Mouse (Mus musculus) Patski (cell line): ENCODE measurements around the gene Icam5. TPM values are rescaled to one million over a fixed set of nuclear protein-coding genes. Genes with fewer than 3 reads are reported as not detected.

ENCODE experiments used
- ATAC-seq: fragments of 100-300 bp; one replicate; pipeline ENCODE4 v1.8.0; 2021
- CTCF ChIA-PET: fragments of 350-600 bp; sonication (Branson Sonifier 250); formaldehyde crosslinking; loops from one replicate; lab custom pipeline; 2022; ENCODE audit warnings: inconsistent platforms; lab: Charles Lee
- POLR2A ChIA-PET: fragments of 350-600 bp; sonication (Branson Sonifier 250); formaldehyde crosslinking; loops from one replicate; lab custom pipeline; 2022; ENCODE audit warnings: antibody characterized with exemption, inconsistent platforms; lab: Charles Lee
- DNase-seq: peaks from one replicate; pipeline ENCODE4 v3.0.0-alpha.2; 2011; ENCODE audit warnings: low read depth, low spot score
- H3K27me3 ChIP-seq: fragments of 371-371 bp; one replicate; pipeline ENCODE4 v1.5.1; 2021
- CTCF ChIP-seq: fragments of 100-300 bp; IDR thresholded peaks from one replicate; pipeline ENCODE4 v1.5.1; 2021
- in situ Hi-C: fragments of 300-500 bp; cut with MboI; formaldehyde crosslinking; loops from 3 replicates; pipeline ENCODE4 v1.11.1; 2018; ENCODE audit warnings: low pct_unique_long_range_greater_than_20kb, mixed read lengths
- polyA plus RNA-seq: library from polyadenylated mRNA; unstranded; gene quantifications from one replicate; pipeline ENCODE4 v1.2.3, GENCODE M21; 2021

Icam5 gene
- polyA plus RNA-seq = 1.1 TPM

GRCm38 (mm10) chr9:21031896-21032351 is at the start of gene Icam5:
Icam5 (plus strand) TSS chr9:21032073.
- no peak for TF ChIP-seq CTCF
- CTCF ChIA-PET = interaction anchor here (1.8 kb wide), 2 partner anchors 106 to 133 kb away, joined by 5 to 8 read pairs; partner anchors contain the start of gene Eif3g
- ATAC-seq (peak; percentile 2), DNase-seq (no peak)
- in situ Hi-C loops = loop anchor here (5.0 kb wide), 2 partner anchors 40 to 100 kb away; partner anchors contain the start of genes Fdx1l, Gm49373 and Tyk2
- POLR2A ChIA-PET = no interaction called here
- no peaks in the 10 kb centered on the region for H3K27me3 ChIP-seq

DNA sequence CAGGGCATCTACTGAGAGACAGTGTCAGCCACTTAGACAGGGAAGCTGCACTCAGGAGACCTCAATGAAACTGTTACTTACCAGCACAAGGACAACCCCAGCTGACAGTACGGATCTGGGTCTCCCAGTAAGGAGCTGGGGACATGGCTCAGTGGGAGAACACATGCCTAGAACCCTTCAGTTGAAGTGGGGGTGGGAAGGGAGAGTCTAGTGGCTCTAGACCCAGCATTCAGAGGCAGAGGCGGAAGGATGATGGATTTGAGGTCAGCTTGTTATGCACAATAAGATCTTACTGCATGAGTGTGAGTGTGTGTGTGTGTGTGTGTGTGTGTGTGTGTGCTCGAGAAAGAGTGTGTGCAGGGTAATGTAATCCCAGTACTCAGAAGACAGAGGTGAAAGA is 49.7 kb upstream of the Icam5 start:
- in situ Hi-C loops = no loop called here
- DNase-seq (no peak), ATAC-seq (no peak)
- peaks cover 5% of the 10 kb centered on the region for H3K27me3 ChIP-seq
- POLR2A ChIA-PET = interaction anchor here (1.1 kb wide), 1 partner anchor 9 kb away, joined by 3 read pairs; no protein-coding TSS in a partner anchor
- TF ChIP-seq CTCF = no peak
- CTCF ChIA-PET = interaction anchor here (1.1 to 1.6 kb wide), 2 partner anchors 12 to 17 kb away, joined by 3 to 5 read pairs; no protein-coding TSS in a partner anchor

GRCm38 (mm10) chr9:20983169-20983568 is 48.7 kb upstream of the Icam5 start:
- CTCF ChIA-PET = interaction anchor here (0.8 kb wide), 1 partner anchor 16 kb away, joined by 3 read pairs; no protein-coding TSS in a partner anchor
- no peak for ATAC-seq
- H3K27me3 ChIP-seq = peaks cover 5% of the 10 kb centered on the region
- POLR2A ChIA-PET = interaction anchor here (1.1 kb wide), 1 partner anchor 10 kb away, joined by 3 read pairs; no protein-coding TSS in a partner anchor
- in situ Hi-C loops = no loop called here
- DNase-seq = no peak
- no peak for TF ChIP-seq CTCF

GRCm38 (mm10) chr9:20986952-20987686 is 44.8 kb upstream of the Icam5 start:
- no peak for ATAC-seq
- H3K27me3 ChIP-seq = peaks cover 5% of the 10 kb centered on the region
- ChIA-PET POLR2A (interaction anchor here (0.5 to 1.2 kb wide), 3 partner anchors 9 to 86 kb away, joined by 3 to 9 read pairs (median 4); no protein-coding TSS in a partner anchor), CTCF (no interaction called here)
- TF ChIP-seq CTCF = no peak
- no peak for DNase-seq
- in situ Hi-C loops = no loop called here

DNA sequence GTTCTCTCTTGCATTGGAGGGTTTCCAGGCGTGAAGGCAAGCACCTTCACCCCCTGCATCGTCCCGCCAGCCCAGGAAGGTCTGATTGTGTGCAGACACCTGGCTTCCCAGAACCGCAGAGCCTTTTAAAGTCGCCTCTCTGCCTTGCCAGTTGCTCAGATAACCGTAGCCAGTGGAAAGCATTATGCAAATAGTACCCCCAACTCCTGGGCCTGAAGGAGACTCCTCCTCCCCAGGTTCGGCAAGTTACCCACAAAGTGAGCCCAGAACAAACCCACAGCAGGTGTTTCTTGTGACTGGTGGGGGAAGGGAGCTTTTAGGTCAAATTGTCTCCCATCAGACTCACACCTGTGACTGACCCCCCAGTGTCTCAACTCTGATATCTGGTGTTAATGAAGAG is 43.9 kb upstream of the Icam5 start:
- H3K27me3 ChIP-seq = peaks cover 5% of the 10 kb centered on the region
- ChIA-PET CTCF (no interaction called here), POLR2A (no interaction called here)
- in situ Hi-C loops = no loop called here
- no peak for TF ChIP-seq CTCF
- ATAC-seq (no peak), DNase-seq (no peak)

GRCm38 (mm10) chr9:20990861-20991260 is 41.0 kb upstream of the Icam5 start:
- DNase-seq (no peak), ATAC-seq (peak; percentile 26)
- no peak for TF ChIP-seq CTCF
- POLR2A ChIA-PET = no interaction called here
- in situ Hi-C loops = no loop called here
- no peaks in the 10 kb centered on the region for H3K27me3 ChIP-seq
- CTCF ChIA-PET = interaction anchor here (0.9 kb wide), 1 partner anchor 42 kb away, joined by 3 read pairs; no protein-coding TSS in a partner anchor

DNA sequence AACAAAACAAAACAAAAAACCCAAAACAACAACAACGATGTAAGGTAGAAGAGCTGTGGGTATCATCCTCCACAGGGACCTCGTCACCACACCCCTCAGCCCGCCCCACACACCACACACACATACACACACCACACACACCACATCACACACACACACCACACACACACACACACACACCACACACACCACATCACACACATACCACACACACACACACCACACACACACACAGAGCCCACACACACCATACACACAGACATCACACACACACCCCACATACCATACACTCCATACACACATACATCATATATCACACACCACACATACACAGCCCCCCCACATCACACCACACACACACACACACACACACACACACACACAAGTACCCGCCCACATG is 40.3 kb upstream of the Icam5 start:
- DNase-seq = no peak
- no peak for TF ChIP-seq CTCF
- in situ Hi-C loops = no loop called here
- no peaks in the 10 kb centered on the region for H3K27me3 ChIP-seq
- ATAC-seq = no peak
- ChIA-PET CTCF (interaction anchor here (0.9 kb wide), 1 partner anchor 43 kb away, joined by 3 read pairs; no protein-coding TSS in a partner anchor), POLR2A (no interaction called here)

DNA sequence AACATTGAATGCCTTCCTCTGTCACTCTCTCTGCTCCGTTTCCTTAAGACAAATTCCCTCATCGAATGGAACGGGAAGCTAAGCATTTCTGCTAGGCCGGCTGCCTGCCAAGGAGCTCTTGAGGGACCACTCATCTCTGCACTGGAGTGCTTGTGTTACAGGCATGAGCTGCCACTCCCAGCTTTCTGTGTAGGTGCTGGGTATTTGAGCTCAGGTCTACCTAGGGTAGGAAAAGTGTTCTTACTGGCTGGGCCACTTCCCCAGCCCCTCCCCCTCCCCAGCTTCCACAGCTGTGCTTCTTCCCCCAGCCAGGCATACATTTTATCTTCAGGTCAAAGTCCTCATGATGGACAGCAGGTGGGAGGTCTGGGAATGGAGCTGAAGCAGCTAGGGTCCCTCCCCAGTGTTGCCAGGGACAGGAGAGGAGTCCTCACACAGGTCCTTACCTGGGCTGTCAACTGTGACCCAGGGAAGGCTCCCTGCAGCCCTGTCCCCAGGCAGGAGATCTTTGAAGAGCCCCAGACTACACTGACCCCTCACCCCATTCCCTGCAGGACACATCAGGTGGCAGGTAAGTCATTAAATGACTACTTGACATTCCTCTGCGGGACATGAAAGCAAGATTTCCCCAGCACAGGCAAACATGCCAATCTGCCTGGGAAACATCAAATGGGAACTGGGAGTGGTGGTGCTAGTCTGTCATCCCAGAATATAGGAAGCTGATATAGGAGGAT is 38.5 kb upstream of the Icam5 start:
- ChIA-PET POLR2A (interaction anchor here (0.7 kb wide), 1 partner anchor 17 kb away, joined by 3 read pairs; no protein-coding TSS in a partner anchor), CTCF (interaction anchor here (0.9 to 2.3 kb wide), 6 partner anchors 12 to 95 kb away, joined by 3 to 7 read pairs (median 3); partner anchors contain the start of gene Eif3g)
- H3K27me3 ChIP-seq = no peaks in the 10 kb centered on the region
- TF ChIP-seq CTCF = no peak
- in situ Hi-C loops = no loop called here
- ATAC-seq (no peak), DNase-seq (no peak)

DNA sequence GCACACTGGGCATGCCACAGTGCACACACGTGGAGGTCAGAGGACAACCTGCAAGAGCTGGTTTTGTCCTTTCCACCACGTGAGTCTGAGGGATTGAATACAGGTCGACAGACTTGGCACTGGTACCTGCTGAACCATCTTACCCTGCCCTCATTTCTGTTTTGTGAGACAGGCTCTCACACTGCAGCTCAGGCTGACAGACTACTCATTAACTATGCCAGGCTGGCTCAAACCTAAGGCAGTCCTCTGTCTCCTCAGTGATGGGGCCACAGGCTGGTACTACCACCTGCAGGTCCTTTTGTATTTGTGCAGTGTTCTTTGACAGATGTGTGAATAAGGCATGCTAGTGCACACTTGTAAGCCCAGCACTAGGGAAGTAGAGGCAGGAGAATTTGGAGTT is 36.8 kb upstream of the Icam5 start:
- TF ChIP-seq CTCF = no peak
- no peak for ATAC-seq
- H3K27me3 ChIP-seq = no peaks in the 10 kb centered on the region
- in situ Hi-C loops = no loop called here
- DNase-seq = no peak
- CTCF ChIA-PET = interaction anchor here (0.8 to 2.3 kb wide), 3 partner anchors 14 to 79 kb away, joined by 3 to 5 read pairs (median 3); no protein-coding TSS in a partner anchor
- POLR2A ChIA-PET = no interaction called here

DNA sequence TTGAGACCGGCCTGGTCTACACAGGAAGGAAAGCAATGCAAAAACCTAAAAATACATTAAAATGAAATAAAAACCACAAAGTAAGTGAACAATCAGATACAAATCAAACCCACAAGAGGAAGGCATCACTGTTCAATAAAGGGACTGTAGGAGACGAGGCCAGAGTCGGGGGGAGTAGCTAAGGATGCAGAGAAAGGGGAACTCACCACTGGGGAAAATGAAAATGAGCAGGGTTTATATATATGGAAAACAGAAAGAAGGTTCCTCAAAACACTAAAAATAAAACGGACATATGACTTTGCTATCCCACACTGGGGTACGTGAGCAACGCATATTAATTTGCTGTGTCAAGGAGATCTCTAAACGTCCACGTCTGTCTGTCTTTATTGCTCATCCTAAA is 34.8 kb upstream of the Icam5 start:
- CTCF ChIA-PET = interaction anchor here (0.9 to 3.7 kb wide), 9 partner anchors 21 to 119 kb away, joined by 3 to 29 read pairs (median 4); partner anchors contain the start of genes Eif3g and S1pr2
- no peak for TF ChIP-seq CTCF
- H3K27me3 ChIP-seq = no peaks in the 10 kb centered on the region
- no peak for ATAC-seq
- no peak for DNase-seq
- POLR2A ChIA-PET = interaction anchor here (0.6 kb wide), 1 partner anchor 98 kb away, joined by 3 read pairs; no protein-coding TSS in a partner anchor
- in situ Hi-C loops = no loop called here
